Mouse (Mus musculus) brown adipose tissue, adult 24 weeks (tissue): ENCODE results near the gene Slc38a10. TPM values are rescaled to one million over a fixed set of nuclear protein-coding genes. Genes with fewer than 3 reads are reported as not detected.

Experiments
- H3K27ac ChIP-seq: fragments of 200-500 bp; replicated peaks from 2 replicates; pipeline ENCODE4 v1.5.1; 2012; ENCODE audit warnings: low read depth, mild to moderate bottlenecking, low read length
- H3K4me1 ChIP-seq: fragments of 200-500 bp; 2 replicates; pipeline ENCODE4 v1.6.1; 2012; ENCODE audit warnings: low read length, mixed read lengths; ENCODE audit not compliant: control insufficient read depth, insufficient read depth, insufficient read length
- H3K4me3 ChIP-seq: fragments of 200-500 bp; 2 replicates; pipeline ENCODE4 v1.5.1; 2012; ENCODE audit warnings: low read depth, mild to moderate bottlenecking, low read length, moderate library complexity; ENCODE audit not compliant: insufficient read depth
- polyA plus RNA-seq: library from polyadenylated mRNA; stranded (reverse); fragments of >200 nt; gene quantifications from 2 replicates; pipeline ENCODE4 v1.2.4, GENCODE M21; 2012; ENCODE audit not compliant: missing spikeins, insufficient read depth, insufficient read length

Gene Slc38a10
- polyA plus RNA-seq, 1 experiment, result 80.3 TPM

- no peaks in the 10 kb centered on the region for H3K4me1 ChIP-seq
These were observed 78.0 kb downstream of the Slc38a10 start for GRCm38 (mm10) chr11:120072986-120073647.

GRCm38 (mm10) chr11:120071731-120072320 is 79.3 kb downstream of the Slc38a10 start:
- Histone ChIP-seq H3K27ac (no peak overlapping the region), H3K4me1 (no peaks in the 10 kb centered on the region), H3K4me3 (no peak overlapping the region)

More at GRCm38 (mm10) chr11:120072986-120073647, 78.0 kb downstream of the Slc38a10 start:
- Histone ChIP-seq H3K27ac (no peak overlapping the region), H3K4me3 (no peak overlapping the region)

- H3K4me1 ChIP-seq, result no peaks in the 10 kb centered on the region
- H3K4me3 ChIP-seq, result no peak overlapping the region
- no peak overlapping the region for H3K27ac ChIP-seq
These were observed 80.1 kb downstream of the Slc38a10 start for GRCm38 (mm10) chr11:120071065-120071464.

- H3K4me3 ChIP-seq, result no peak overlapping the region
- no peak overlapping the region for H3K27ac ChIP-seq
- no peaks in the 10 kb centered on the region for H3K4me1 ChIP-seq
These were observed 80.7 kb downstream of the Slc38a10 start for GRCm38 (mm10) chr11:120070286-120070930.

- Histone ChIP-seq H3K27ac (no peak overlapping the region), H3K4me3 (no peak overlapping the region), H3K4me1 (no peaks in the 10 kb centered on the region)
These were observed 81.9 kb downstream of the Slc38a10 start for GRCm38 (mm10) chr11:120069261-120069660.

- Histone ChIP-seq H3K4me1 (no peaks in the 10 kb centered on the region), H3K4me3 (no peak overlapping the region), H3K27ac (no peak overlapping the region)
These were observed 83.3 kb downstream of the Slc38a10 start for GRCm38 (mm10) chr11:120067834-120068233.

GRCm38 (mm10) chr11:120065291-120065690 is 85.9 kb downstream of the Slc38a10 start:
- Histone ChIP-seq H3K4me3 (no peak overlapping the region), H3K4me1 (no peaks in the 10 kb centered on the region), H3K27ac (no peak overlapping the region)

GRCm38 (mm10) chr11:120064668-120065040 is 86.5 kb downstream of the Slc38a10 start:
- H3K4me3 ChIP-seq, result no peak overlapping the region
- no peak overlapping the region for H3K27ac ChIP-seq
- H3K4me1 ChIP-seq, result no peaks in the 10 kb centered on the region

- H3K4me1 ChIP-seq, result no peaks in the 10 kb centered on the region
- no peak overlapping the region for H3K27ac ChIP-seq
- no peak overlapping the region for H3K4me3 ChIP-seq
These were observed 87.0 kb downstream of the Slc38a10 start for GRCm38 (mm10) chr11:120064006-120064667.

GRCm38 (mm10) chr11:120063326-120063725 is 87.8 kb downstream of the Slc38a10 start:
- Histone ChIP-seq H3K4me1 (no peaks in the 10 kb centered on the region), H3K4me3 (no peak overlapping the region), H3K27ac (no peak overlapping the region)

- H3K27ac ChIP-seq, result no peak overlapping the region
- no peaks in the 10 kb centered on the region for H3K4me1 ChIP-seq
- H3K4me3 ChIP-seq, result no peak overlapping the region
These were observed 90.5 kb downstream of the Slc38a10 start for GRCm38 (mm10) chr11:120060634-120061033.

GRCm38 (mm10) chr11:120055953-120056732 is 95.0 kb downstream of the Slc38a10 start:
- H3K27ac ChIP-seq, result no peak overlapping the region

More at GRCm38 (mm10) chr11:120055953-120056732, 95.0 kb downstream of the Slc38a10 start:
- no peak overlapping the region for H3K4me3 ChIP-seq
- H3K4me1 ChIP-seq, result peaks cover 3% of the 10 kb centered on the region
